Mouse (Mus musculus) lung, adult 2 months (tissue): Measurements from ENCODE around the gene Sap25.

Source experiments
- CTCF ChIP-seq: fragments of 200-500 bp; IDR thresholded peaks from 2 replicates; pipeline ENCODE4 v1.5.1; 2011; ENCODE audit warnings: mild to moderate bottlenecking, low read length, control low read depth; ENCODE audit not compliant: insufficient read depth
- POLR2A ChIP-seq: fragments of 200-500 bp; IDR thresholded peaks from 2 replicates; pipeline ENCODE4 v1.6.1; 2011; ENCODE audit warnings: low read depth, mild to moderate bottlenecking, control low read depth, low read length, borderline replicate concordance; ENCODE audit errors: extremely low read depth

DNA sequence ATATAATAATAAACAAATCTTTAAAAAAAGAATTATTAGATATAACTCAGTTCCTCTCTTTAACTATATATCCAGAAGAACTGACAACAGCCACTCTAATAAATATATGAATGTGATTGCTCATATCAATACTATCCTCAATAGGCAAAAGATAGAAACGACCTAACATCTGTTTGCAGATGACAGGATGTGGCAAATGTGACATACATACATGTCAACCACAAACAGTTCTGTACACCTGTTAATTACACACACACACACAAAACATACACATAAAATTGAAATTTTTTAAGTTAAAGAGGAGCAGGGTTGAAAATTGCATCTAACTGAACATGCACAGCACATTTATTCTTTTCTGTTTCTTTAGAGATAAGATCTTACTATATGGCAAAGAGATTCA lies 50.7 kb downstream of the Sap25 start:
- TF ChIP-seq POLR2A (no peak), CTCF (no peak)
